In genomic region chr7:96986795-96987445, GRCm38 (mm10) we compare ENCODE assay signal across 12 mouse cellular contexts. TPM values are rescaled to one million over a fixed set of nuclear protein-coding genes. Genes with fewer than 3 reads are reported as not detected.
DNase-seq lines count a peak whose midpoint lies in the region; ATAC-seq and TF ChIP-seq lines count a peak whose summit lies in the region.
"Had no signal": no experiment of that assay in that cellular context is flagged by ENCODE, and none has a peak within 500 bp of the region (broad histone marks: within the 10 kb centered on the region; RNA-seq: fewer than 3 reads in every experiment).

No protein-coding gene starts in this region.

- peak overlapping the region; percentile 75; the same call in 1 of the 2 replicates for H3K27ac ChIP-seq in heart, postnatal 0 days (ENCODE audit: low read depth)
- H3K27ac ChIP-seq in heart, embryonic 11.5 days (ENCODE audit: low read depth, low read length) = no peak overlapping the region
- no peak overlapping the region for H3K27ac ChIP-seq in forebrain, postnatal 0 days (ENCODE audit: low read depth, low read length)
- 0 out of 2 replicates have a peak overlapping the region, but pooled peaks have one; percentile 37 for H3K27ac ChIP-seq in midbrain, embryonic 14.5 days (replicated peaks; ENCODE audit: low read depth, low read length)
- H3K27ac ChIP-seq in kidney, embryonic 16.5 days (ENCODE audit: low read length) = no peak overlapping the region
- H3K27ac ChIP-seq: hindbrain, embryonic 15.5 days; limb, embryonic 15.5 days had no signal

- H3K4me3 ChIP-seq in heart, postnatal 0 days (ENCODE audit: low read depth, low read length) = no peak overlapping the region
- H3K4me3 ChIP-seq in heart, embryonic 11.5 days (ENCODE audit: low read depth, low read length) = no peak overlapping the region
- no peak overlapping the region for H3K4me3 ChIP-seq in forebrain, postnatal 0 days (ENCODE audit: low read depth, low read length)
- H3K4me3 ChIP-seq in midbrain, embryonic 14.5 days (replicated peaks; ENCODE audit: low read depth, low read length) = no peak overlapping the region
- no peak overlapping the region for H3K4me3 ChIP-seq in kidney, embryonic 16.5 days (ENCODE audit: low read length)
- H3K4me3 ChIP-seq: hindbrain, embryonic 15.5 days; limb, embryonic 15.5 days had no signal

- H3K36me3 ChIP-seq in heart, postnatal 0 days (replicated peaks; ENCODE audit: control insufficient read depth, insufficient read depth, low read length) = no peaks in the 10 kb centered on the region
- no peaks in the 10 kb centered on the region for H3K36me3 ChIP-seq in heart, embryonic 11.5 days (ENCODE audit: control insufficient read depth, insufficient read depth, low read length)
- H3K36me3 ChIP-seq in forebrain, postnatal 0 days (ENCODE audit: insufficient read depth) = no peaks in the 10 kb centered on the region
- H3K36me3 ChIP-seq in midbrain, embryonic 14.5 days (ENCODE audit: control insufficient read depth, insufficient read depth, low read length) = no peaks in the 10 kb centered on the region
- no peaks in the 10 kb centered on the region for H3K36me3 ChIP-seq in kidney, embryonic 16.5 days (ENCODE audit: insufficient read depth, low read length)
- H3K36me3 ChIP-seq: hindbrain, embryonic 15.5 days; limb, embryonic 15.5 days had no signal

- no peak for TF ChIP-seq EP300 in heart, postnatal 0 days (IDR thresholded peaks at IDR 0.05; ENCODE audit: low read depth)

- ATAC-seq in heart, postnatal 0 days (ENCODE audit: insufficient read depth, low read depth) = no peak
- no peak for ATAC-seq in heart, embryonic 11.5 days (replicated peaks; ENCODE audit: insufficient number of reproducible peaks, low FRiP score, low TSS enrichment)
- no peak for ATAC-seq in forebrain, postnatal 0 days
- peak; percentile 43 for ATAC-seq in midbrain, embryonic 14.5 days (ENCODE audit: low FRiP score, low TSS enrichment)
- ATAC-seq in kidney, embryonic 16.5 days (ENCODE audit: low FRiP score, low TSS enrichment) = no peak

- TF ChIP-seq CTCF in heart, postnatal 0 days (IDR thresholded peaks at IDR 0.05; ENCODE audit: low read depth) = no peak
- TF ChIP-seq CTCF in brain, embryonic 14.5 days (IDR thresholded peaks at IDR 0.05; ENCODE audit: borderline replicate concordance, extremely low read depth, insufficient read depth, insufficient read length) = no peak
- TF ChIP-seq CTCF in forebrain, postnatal 0 days (IDR thresholded peaks at IDR 0.05; ENCODE audit: low read depth) = no peak

- H3K9me3 ChIP-seq in heart, postnatal 0 days (replicated peaks; ENCODE audit: control insufficient read depth, low read length) = no peaks in the 10 kb centered on the region
- no peaks in the 10 kb centered on the region for H3K9me3 ChIP-seq in heart, embryonic 11.5 days (replicated peaks; ENCODE audit: control insufficient read depth, low read length)
- no peaks in the 10 kb centered on the region for H3K9me3 ChIP-seq in forebrain, postnatal 0 days (ENCODE audit: low read length)
- H3K9me3 ChIP-seq in midbrain, embryonic 14.5 days (ENCODE audit: control insufficient read depth, low read length) = no peaks in the 10 kb centered on the region
- H3K9me3 ChIP-seq in kidney, embryonic 16.5 days (ENCODE audit: low read length) = no peaks in the 10 kb centered on the region
- H3K9me3 ChIP-seq: hindbrain, embryonic 15.5 days; limb, embryonic 15.5 days had no signal

- peaks cover 16% of the 10 kb centered on the region for H3K4me1 ChIP-seq in heart, postnatal 0 days (ENCODE audit: control insufficient read depth, insufficient read depth)
- H3K4me1 ChIP-seq in heart, embryonic 11.5 days (ENCODE audit: control insufficient read depth, insufficient read depth, low read length) = peaks cover 22% of the 10 kb centered on the region; the same call in 1 of the 2 replicates
- H3K4me1 ChIP-seq in forebrain, postnatal 0 days (ENCODE audit: insufficient read depth) = peaks cover 8% of the 10 kb centered on the region; the same call in 1 of the 2 replicates
- peaks cover 14% of the 10 kb centered on the region for H3K4me1 ChIP-seq in midbrain, embryonic 14.5 days (ENCODE audit: control insufficient read depth, insufficient read depth, low read length)
- H3K4me1 ChIP-seq in kidney, embryonic 16.5 days (ENCODE audit: insufficient read depth, low read length) = peaks cover 13% of the 10 kb centered on the region

- no peak for TF ChIP-seq POLR2A in brain, embryonic 14.5 days (IDR thresholded peaks at IDR 0.05; ENCODE audit: borderline replicate concordance, extremely low read depth, insufficient read depth, insufficient read length, poor library complexity, severe bottlenecking)

- H3K9ac ChIP-seq in heart, postnatal 0 days (replicated peaks; ENCODE audit: low read depth, low read length) = no peak overlapping the region
- H3K9ac ChIP-seq in heart, embryonic 11.5 days (ENCODE audit: low read depth, low read length) = no peak overlapping the region
- H3K9ac ChIP-seq in forebrain, postnatal 0 days = no peak overlapping the region
- H3K9ac ChIP-seq in midbrain, embryonic 14.5 days (replicated peaks; ENCODE audit: low read length) = no peak overlapping the region
- no peak overlapping the region for H3K9ac ChIP-seq in kidney, embryonic 16.5 days (replicated peaks; ENCODE audit: low read length)
- H3K9ac ChIP-seq: hindbrain, embryonic 15.5 days; limb, embryonic 15.5 days had no signal

- no peak for DNase-seq in heart, postnatal 0 days (ENCODE audit: low spot score)
- DNase-seq in brain, embryonic 14.5 days (ENCODE audit: low read depth) = peak; percentile 86
- peak; percentile 30 for DNase-seq in forebrain, postnatal 0 days
- peak; percentile 82 for DNase-seq in midbrain, embryonic 14.5 days
- DNase-seq in kidney, adult 11 months = no peak
- no peak for DNase-seq in right cerebral cortex, postnatal 14 days
- DNase-seq: gastrocnemius, postnatal 10 days; right cerebral cortex, postnatal 25 days had no signal

- no peaks in the 10 kb centered on the region for H3K27me3 ChIP-seq in heart, postnatal 0 days (ENCODE audit: control insufficient read depth, insufficient read depth, low read length)
- no peaks in the 10 kb centered on the region for H3K27me3 ChIP-seq in heart, embryonic 11.5 days (ENCODE audit: control insufficient read depth, insufficient read depth, low read length)
- no peaks in the 10 kb centered on the region for H3K27me3 ChIP-seq in forebrain, postnatal 0 days (ENCODE audit: insufficient read depth, low read length)
- H3K27me3 ChIP-seq in midbrain, embryonic 14.5 days (ENCODE audit: control insufficient read depth, insufficient read depth, low read length) = no peaks in the 10 kb centered on the region
- no peaks in the 10 kb centered on the region for H3K27me3 ChIP-seq in kidney, embryonic 16.5 days (ENCODE audit: insufficient read depth, low read length)
- H3K27me3 ChIP-seq: hindbrain, embryonic 15.5 days; limb, embryonic 15.5 days had no signal

- 57% methylated on average over 9 of the region's 9 CpGs for WGBS in heart, postnatal 0 days
- WGBS in heart, embryonic 11.5 days (ENCODE audit: insufficient replicate concordance) = 50% methylated on average over 9 of the region's 9 CpGs
- WGBS in forebrain, postnatal 0 days = 29% methylated on average over 9 of the region's 9 CpGs
- WGBS in midbrain, embryonic 14.5 days = 25% methylated on average over 9 of the region's 9 CpGs
- 58% methylated on average over 9 of the region's 9 CpGs for WGBS in kidney, embryonic 16.5 days

- H3K4me2 ChIP-seq in heart, postnatal 0 days (ENCODE audit: low read depth, low read length) = no peak overlapping the region
- no peak overlapping the region for H3K4me2 ChIP-seq in heart, embryonic 11.5 days
- no peak overlapping the region for H3K4me2 ChIP-seq in forebrain, postnatal 0 days (ENCODE audit: low read depth)
- H3K4me2 ChIP-seq in midbrain, embryonic 14.5 days (ENCODE audit: low read length) = peak overlapping the region; percentile 28
- H3K4me2 ChIP-seq in kidney, embryonic 16.5 days (replicated peaks; ENCODE audit: low read depth, low read length) = no peak overlapping the region
- H3K4me2 ChIP-seq: hindbrain, embryonic 15.5 days; limb, embryonic 15.5 days had no signal

RNA-seq across cellular contexts. Expression of gene Nars2, which starts 35.6 kb away (rescaled TPM):
- total RNA-seq in heart, postnatal 0 days (2014; rRNA removed; ENCODE audit: low replicate concordance) = 11.8 and 19.1 TPM in 2 replicates
- 17.0 and 17.8 TPM in 2 replicates for polyA plus RNA-seq in heart, postnatal 0 days (2015; fragmentation: Nextera tagmentation; extraction: Ambion mirVana)
- 16.0 and 21.2 TPM in 2 replicates for polyA plus RNA-seq in heart, embryonic 11.5 days (2014; fragmentation: Nextera tagmentation; extraction: Ambion mirVana)
- 7.6 and 8.4 TPM in 2 replicates for polyA plus RNA-seq in brain, embryonic 14.5 days (2012; rRNA removed)
- total RNA-seq in forebrain, postnatal 0 days (2014; rRNA removed) = 15.7 and 17.2 TPM in 2 replicates
- 14.8 and 18.2 TPM in 2 replicates for polyA plus RNA-seq in forebrain, postnatal 0 days (2015; fragmentation: Nextera tagmentation; extraction: Ambion mirVana)
- polyA plus RNA-seq in midbrain, embryonic 14.5 days (2014; fragmentation: Nextera tagmentation; extraction: Ambion mirVana) = 16.5 and 18.6 TPM in 2 replicates
- polyA plus RNA-seq in kidney, embryonic 16.5 days (2015; fragmentation: Nextera tagmentation; extraction: Ambion mirVana) = 30.8 and 31.6 TPM in 2 replicates

Comparison
In these comparisons a context has a peak if more than half of its experiments do, and no peak if none do; other contexts are left out.
1. H3K27ac ChIP-seq: peak in heart, postnatal 0 days (single experiment) and midbrain, embryonic 14.5 days (single experiment); none in heart, embryonic 11.5 days (single experiment), forebrain, postnatal 0 days (single experiment) and kidney, embryonic 16.5 days (single experiment).
2. DNase-seq: peak in brain, embryonic 14.5 days (single experiment), forebrain, postnatal 0 days (single experiment) and midbrain, embryonic 14.5 days (single experiment); none in heart, postnatal 0 days (single experiment), kidney, adult 11 months (single experiment) and right cerebral cortex, postnatal 14 days (single experiment).